Mouse (Mus musculus): ENCODE measurements around the gene Mab21l3. TPM values are rescaled to one million over a fixed set of nuclear protein-coding genes. Genes with fewer than 3 reads are reported as not detected.

The Mab21l3 gene
- polyA plus RNA-seq, 1 experiment = 0.35 TPM

DNA sequence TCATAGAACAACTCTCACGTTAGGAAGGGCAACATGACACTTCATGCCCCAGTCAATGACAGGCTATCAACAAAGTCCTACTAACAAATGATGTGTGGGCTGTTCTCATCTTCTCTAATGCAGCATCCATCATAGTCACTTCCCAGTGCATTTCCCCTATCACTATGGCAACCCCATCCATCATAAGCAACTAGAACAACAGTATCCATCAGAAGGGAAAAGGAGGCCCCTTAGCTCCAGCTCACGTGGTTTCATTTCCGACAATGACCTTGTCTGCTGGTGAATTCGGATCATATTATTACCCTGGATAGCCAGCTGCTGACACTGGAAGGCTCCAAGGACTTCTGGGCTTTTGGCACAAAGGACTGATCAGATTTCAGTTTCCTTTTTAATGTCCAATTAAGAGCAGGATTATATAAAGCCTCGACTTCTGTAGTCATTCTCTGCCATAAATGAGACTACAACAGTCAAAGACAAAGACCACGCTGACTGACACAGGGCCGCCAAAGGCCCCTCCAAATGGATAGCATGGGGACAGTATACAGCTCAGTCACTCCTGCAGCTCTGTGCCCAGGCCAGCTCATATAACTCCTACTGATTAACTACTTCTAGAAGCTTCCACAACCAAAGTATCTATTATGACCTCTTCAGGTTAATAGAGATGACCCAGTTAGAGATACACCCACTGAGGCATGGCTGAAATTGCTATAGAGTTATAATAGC, 6.2 kb downstream of the Mab21l3 start:
- Histone ChIP-seq H3K27ac (ENCODE audit: insufficient read depth, low read depth, low read length) (no peak overlapping the region), H3K27me3 (ENCODE audit: control insufficient read depth, insufficient read depth, low read length) (no peaks in the 10 kb centered on the region), H3K4me3 (ENCODE audit: low read depth, low read length) (no peak overlapping the region), H3K36me3 (ENCODE audit: control insufficient read depth, insufficient read depth, low read length) (no peaks in the 10 kb centered on the region), H3K4me1 (ENCODE audit: control insufficient read depth, insufficient read depth, insufficient read length, low read length) (no peaks in the 10 kb centered on the region)
- 63% methylated on average over 7 of the region's 7 CpGs for WGBS
- TF ChIP-seq CTCF (IDR thresholded peaks at IDR 0.05; ENCODE audit: extremely low read depth, insufficient read length, insufficient replicate concordance, low read depth, low read length) (no peak), POLR2A (IDR thresholded peaks at IDR 0.05; ENCODE audit: low read depth, low read length) (no peak)

DNA sequence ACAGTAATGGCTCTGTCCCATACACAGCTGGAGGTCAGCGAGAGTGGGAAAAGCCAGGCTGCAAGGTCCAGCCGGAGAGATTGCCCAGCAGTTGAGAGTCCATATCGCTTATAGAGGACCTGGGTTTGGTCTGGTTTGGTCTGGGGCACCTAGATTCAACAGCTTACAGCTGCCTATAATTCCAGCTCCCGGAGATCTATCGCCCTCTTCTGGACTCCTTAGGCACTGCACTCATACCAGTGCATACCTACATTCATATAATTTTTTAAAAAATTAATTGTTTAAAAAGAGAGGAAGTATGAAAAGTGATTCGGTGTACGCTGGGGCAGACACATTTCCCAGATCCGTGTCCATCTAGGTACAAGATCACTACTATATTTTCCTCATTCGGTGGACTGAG, 9.4 kb downstream of the Mab21l3 start:
- no peak overlapping the region for H3K4me3 ChIP-seq (ENCODE audit: low read depth, low read length)
- H3K27ac ChIP-seq (ENCODE audit: insufficient read depth, low read depth, low read length) = no peak overlapping the region
- no peaks in the 10 kb centered on the region for H3K36me3 ChIP-seq (ENCODE audit: control insufficient read depth, insufficient read depth, low read length)
- WGBS = 88% methylated on average over 9 of the region's 9 CpGs
- TF ChIP-seq POLR2A (IDR thresholded peaks at IDR 0.05; ENCODE audit: low read depth, low read length) = no peak
- peak; percentile 19; the same call in 1 of the 2 replicates for TF ChIP-seq CTCF (IDR thresholded peaks at IDR 0.05; ENCODE audit: extremely low read depth, insufficient read length, insufficient replicate concordance, low read depth, low read length)
- no peaks in the 10 kb centered on the region for H3K27me3 ChIP-seq (ENCODE audit: control insufficient read depth, insufficient read depth, low read length)
- H3K4me1 ChIP-seq (ENCODE audit: control insufficient read depth, insufficient read depth, insufficient read length, low read length) = 0 out of 2 replicates have a peak, but pooled peaks cover 4% of the 10 kb centered on the region

- H3K27me3 ChIP-seq (ENCODE audit: control insufficient read depth, insufficient read depth, low read length) = no peaks in the 10 kb centered on the region
- no peak overlapping the region for H3K4me3 ChIP-seq (ENCODE audit: low read depth, low read length)
- TF ChIP-seq CTCF (IDR thresholded peaks at IDR 0.05; ENCODE audit: extremely low read depth, insufficient read length, insufficient replicate concordance, low read depth, low read length) = no peak
- no peak for TF ChIP-seq POLR2A (IDR thresholded peaks at IDR 0.05; ENCODE audit: low read depth, low read length)
- no peak overlapping the region for H3K27ac ChIP-seq (ENCODE audit: insufficient read depth, low read depth, low read length)
- H3K36me3 ChIP-seq (ENCODE audit: control insufficient read depth, insufficient read depth, low read length) = no peaks in the 10 kb centered on the region
- WGBS = 82% methylated on average over 3 of the region's 3 CpGs
- H3K4me1 ChIP-seq (ENCODE audit: control insufficient read depth, insufficient read depth, insufficient read length, low read length) = 0 out of 2 replicates have a peak, but pooled peaks cover 4% of the 10 kb centered on the region
These were observed 11.8 kb downstream of the Mab21l3 start for GRCm38 (mm10) chr3:101836971-101837370.

DNA sequence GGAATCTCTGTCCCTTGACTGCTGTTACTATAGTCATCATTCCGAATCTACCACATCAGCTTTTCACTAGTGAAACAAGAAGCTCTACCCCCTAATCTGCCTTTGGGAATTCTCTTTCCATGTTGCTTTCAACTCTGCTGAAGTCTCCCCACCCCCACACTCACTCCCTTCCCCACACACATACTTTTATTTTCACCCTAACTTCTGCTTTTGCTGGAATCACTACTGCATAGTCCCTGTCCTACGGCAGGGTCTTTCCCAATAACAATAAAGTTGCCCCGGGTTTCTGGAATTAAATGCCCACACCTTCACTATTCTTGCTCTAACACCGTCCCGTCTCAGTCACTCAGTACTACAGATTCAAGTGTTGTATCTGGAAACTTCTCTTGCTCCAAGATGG, 12.2 kb downstream of the Mab21l3 start:
- Histone ChIP-seq H3K27ac (ENCODE audit: insufficient read depth, low read depth, low read length) (peak overlapping the region; percentile 36; the same call in 1 of the 2 replicates), H3K4me1 (ENCODE audit: control insufficient read depth, insufficient read depth, insufficient read length, low read length) (0 out of 2 replicates have a peak, but pooled peaks cover 4% of the 10 kb centered on the region), H3K4me3 (ENCODE audit: low read depth, low read length) (peak overlapping the region; percentile 30; the same call in 1 of the 2 replicates), H3K27me3 (ENCODE audit: control insufficient read depth, insufficient read depth, low read length) (no peaks in the 10 kb centered on the region), H3K36me3 (ENCODE audit: control insufficient read depth, insufficient read depth, low read length) (no peaks in the 10 kb centered on the region)
- 68% methylated on average over 5 of the region's 5 CpGs for WGBS
- no peak for TF ChIP-seq POLR2A (IDR thresholded peaks at IDR 0.05; ENCODE audit: low read depth, low read length)

DNA sequence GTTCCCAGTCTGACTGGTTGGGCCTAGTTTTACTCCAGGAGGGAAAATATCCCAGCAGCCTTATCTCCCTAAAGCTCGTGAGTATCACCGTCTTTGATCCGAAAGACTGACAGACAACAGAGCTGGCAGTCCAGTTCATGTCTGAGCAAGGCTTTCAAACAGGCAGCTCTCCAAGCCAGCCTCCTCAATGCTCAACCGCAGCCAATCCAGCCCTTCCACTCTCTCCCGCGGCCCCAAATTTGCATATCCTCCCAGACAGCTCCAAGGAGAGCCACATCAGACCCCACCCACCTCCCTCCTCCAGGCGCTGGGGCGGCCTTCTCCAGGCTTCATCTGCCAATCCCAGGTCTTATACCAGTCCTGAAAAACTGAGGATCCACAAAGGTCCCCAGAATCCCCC, 12.7 kb downstream of the Mab21l3 start:
- no peaks in the 10 kb centered on the region for H3K36me3 ChIP-seq (ENCODE audit: control insufficient read depth, insufficient read depth, low read length)
- H3K27me3 ChIP-seq (ENCODE audit: control insufficient read depth, insufficient read depth, low read length) = no peaks in the 10 kb centered on the region
- peak overlapping the region; percentile 30; the same call in 1 of the 2 replicates for H3K4me3 ChIP-seq (ENCODE audit: low read depth, low read length)
- H3K4me1 ChIP-seq (ENCODE audit: control insufficient read depth, insufficient read depth, insufficient read length, low read length) = 0 out of 2 replicates have a peak, but pooled peaks cover 4% of the 10 kb centered on the region
- TF ChIP-seq CTCF (IDR thresholded peaks at IDR 0.05; ENCODE audit: extremely low read depth, insufficient read length, insufficient replicate concordance, low read depth, low read length) (no peak), POLR2A (IDR thresholded peaks at IDR 0.05; ENCODE audit: low read depth, low read length) (no peak)
- 5% methylated on average over 8 of the region's 8 CpGs for WGBS
- H3K27ac ChIP-seq (ENCODE audit: insufficient read depth, low read depth, low read length) = peak overlapping the region; percentile 36; the same call in 1 of the 2 replicates

GRCm38 (mm10) chr3:101831189-101831858, 17.4 kb downstream of the Mab21l3 start:
- Histone ChIP-seq H3K4me1 (ENCODE audit: control insufficient read depth, insufficient read depth, insufficient read length, low read length) (peaks cover 6% of the 10 kb centered on the region; the same call in 1 of the 2 replicates), H3K36me3 (ENCODE audit: control insufficient read depth, insufficient read depth, low read length) (no peaks in the 10 kb centered on the region), H3K27ac (ENCODE audit: insufficient read depth, low read depth, low read length) (no peak overlapping the region), H3K27me3 (ENCODE audit: control insufficient read depth, insufficient read depth, low read length) (no peaks in the 10 kb centered on the region), H3K4me3 (ENCODE audit: low read depth, low read length) (no peak overlapping the region)
- 24% methylated on average over 10 of the region's 10 CpGs for WGBS
- TF ChIP-seq CTCF (IDR thresholded peaks at IDR 0.05; ENCODE audit: extremely low read depth, insufficient read length, insufficient replicate concordance, low read depth, low read length) (no peak), POLR2A (IDR thresholded peaks at IDR 0.05; ENCODE audit: low read depth, low read length) (no peak)
